Mouse (Mus musculus): ENCODE data around the gene Gm37240. TPM values are rescaled to one million over a fixed set of nuclear protein-coding genes. Genes with fewer than 3 reads are reported as not detected.

The Gm37240 gene
- polyA plus RNA-seq, 1 experiment from 2014 or later: 0.93 TPM

DNA sequence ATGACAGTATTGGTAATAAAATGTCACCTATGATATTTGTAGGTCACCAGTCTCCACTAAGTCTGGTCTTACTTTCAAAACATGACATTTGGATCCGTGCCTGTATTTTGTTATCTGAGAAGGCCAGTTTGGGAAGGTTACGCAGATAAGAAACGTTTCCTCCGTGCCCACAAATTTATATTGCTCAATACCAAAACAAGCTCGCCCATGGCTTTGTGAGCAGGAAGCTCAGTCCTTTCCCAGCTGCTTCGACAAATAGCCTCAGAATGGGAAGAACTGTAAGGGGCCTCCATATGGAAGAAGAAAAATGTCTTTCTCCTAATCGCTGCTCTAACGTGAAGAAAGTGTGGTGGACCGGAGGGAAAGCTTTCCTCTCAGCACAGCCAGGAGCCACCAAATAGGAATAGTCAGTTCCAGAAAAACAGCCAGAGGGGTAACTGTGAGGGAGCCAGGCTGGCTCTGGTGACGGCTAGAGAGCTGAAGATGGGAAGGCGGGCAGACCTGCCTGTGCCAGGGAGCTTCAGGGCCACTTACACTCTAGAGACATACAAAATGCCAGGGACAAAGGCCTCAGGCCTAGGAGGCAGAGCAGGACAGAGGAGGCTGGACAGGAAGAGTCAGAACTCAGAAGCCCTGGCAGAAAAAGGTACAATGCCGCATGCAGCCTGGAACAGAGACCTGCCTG is 1431.4 kb downstream of the Gm37240 start:
- Histone ChIP-seq H3K4me2 (ENCODE audit: low read length) (no peak overlapping the region), H3K9ac (ENCODE audit: low read depth, low read length) (no peak overlapping the region), H3K4me1 (ENCODE audit: control insufficient read depth, insufficient read depth, low read depth, low read length) (peaks cover 3% of the 10 kb centered on the region; the same call in 1 of the 2 replicates), H3K4me3 (ENCODE audit: low read length) (no peak overlapping the region), H3K36me3 (ENCODE audit: control insufficient read depth, insufficient read depth, low read length) (peaks cover 2% of the 10 kb centered on the region; the same call in 1 of the 2 replicates), H3K9me3 (ENCODE audit: control insufficient read depth, low read length) (no peaks in the 10 kb centered on the region), H3K27ac (ENCODE audit: low read depth, low read length) (no peak overlapping the region), H3K27me3 (replicated peaks; ENCODE audit: control insufficient read depth, insufficient read depth, low read length) (no peaks in the 10 kb centered on the region)
- ATAC-seq: no peak
- 76% methylated on average over 12 of the region's 12 CpGs for WGBS

GRCm38 (mm10) chr3:84450651-84451050 is 1436.7 kb downstream of the Gm37240 start:
- Histone ChIP-seq H3K9ac (ENCODE audit: low read depth, low read length) (no peak overlapping the region), H3K4me1 (ENCODE audit: control insufficient read depth, insufficient read depth, low read depth, low read length) (no peaks in the 10 kb centered on the region), H3K27ac (ENCODE audit: low read depth, low read length) (no peak overlapping the region), H3K36me3 (ENCODE audit: control insufficient read depth, insufficient read depth, low read length) (peaks cover 5% of the 10 kb centered on the region), H3K4me2 (ENCODE audit: low read length) (no peak overlapping the region), H3K4me3 (ENCODE audit: low read length) (no peak overlapping the region), H3K27me3 (replicated peaks; ENCODE audit: control insufficient read depth, insufficient read depth, low read length) (no peaks in the 10 kb centered on the region), H3K9me3 (ENCODE audit: control insufficient read depth, low read length) (no peaks in the 10 kb centered on the region)
- WGBS: 58% methylated on average over 3 of the region's 3 CpGs
- no peak for ATAC-seq

DNA sequence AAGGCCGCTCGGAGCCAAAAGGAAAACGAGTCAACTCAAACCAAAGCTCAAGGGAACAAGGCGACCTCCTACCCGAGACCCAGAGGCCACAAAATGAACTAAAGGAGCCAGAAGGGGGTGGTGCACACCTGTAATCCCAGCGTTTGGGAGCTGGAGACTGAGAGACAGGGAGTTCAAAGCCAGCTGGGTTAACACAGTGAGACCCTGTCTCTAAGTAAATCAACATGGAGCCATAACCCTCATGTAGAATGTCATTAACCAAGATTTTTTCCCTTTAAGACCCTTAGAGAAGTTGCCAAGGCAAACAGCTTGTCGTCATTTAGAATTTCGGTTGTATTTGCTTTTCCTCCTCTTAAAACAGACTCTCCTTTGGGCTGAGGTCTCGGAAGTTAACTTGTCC is 1438.3 kb downstream of the Gm37240 start:
- Histone ChIP-seq H3K9me3 (ENCODE audit: control insufficient read depth, low read length) (no peaks in the 10 kb centered on the region), H3K27ac (ENCODE audit: low read depth, low read length) (no peak overlapping the region), H3K4me1 (ENCODE audit: control insufficient read depth, insufficient read depth, low read depth, low read length) (no peaks in the 10 kb centered on the region), H3K27me3 (replicated peaks; ENCODE audit: control insufficient read depth, insufficient read depth, low read length) (no peaks in the 10 kb centered on the region), H3K4me3 (ENCODE audit: low read length) (no peak overlapping the region), H3K4me2 (ENCODE audit: low read length) (no peak overlapping the region), H3K9ac (ENCODE audit: low read depth, low read length) (no peak overlapping the region), H3K36me3 (ENCODE audit: control insufficient read depth, insufficient read depth, low read length) (peaks cover 13% of the 10 kb centered on the region)
- 87% methylated on average over 9 of the region's 9 CpGs for WGBS
- ATAC-seq: no peak

DNA sequence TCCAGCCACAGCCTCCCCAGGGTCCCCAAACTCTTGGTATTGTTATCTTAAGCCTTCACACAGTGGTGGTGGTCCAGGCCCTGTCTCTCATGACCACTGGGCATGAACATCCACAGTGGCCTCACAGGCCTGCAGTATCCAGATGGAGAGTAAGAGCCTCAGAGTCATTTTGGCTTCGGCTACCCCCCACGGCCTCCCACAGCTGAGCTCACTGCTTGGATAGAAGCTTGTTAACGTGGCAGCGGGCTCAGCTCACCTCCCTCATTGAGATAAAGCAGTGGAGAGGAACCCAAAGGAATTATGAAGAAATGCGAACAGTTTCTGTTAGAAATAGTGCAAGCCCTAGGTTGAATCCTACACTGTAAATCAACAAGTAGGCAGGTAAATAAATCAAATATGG is 1439.5 kb downstream of the Gm37240 start:
- no peaks in the 10 kb centered on the region for H3K4me1 ChIP-seq (ENCODE audit: control insufficient read depth, insufficient read depth, low read depth, low read length)
- no peak overlapping the region for H3K27ac ChIP-seq (ENCODE audit: low read depth, low read length)
- ATAC-seq: no peak
- peaks cover 13% of the 10 kb centered on the region for H3K36me3 ChIP-seq (ENCODE audit: control insufficient read depth, insufficient read depth, low read length)
- no peak overlapping the region for H3K9ac ChIP-seq (ENCODE audit: low read depth, low read length)
- 68% methylated on average over 5 of the region's 5 CpGs for WGBS
- H3K4me3 ChIP-seq (ENCODE audit: low read length): no peak overlapping the region
- no peaks in the 10 kb centered on the region for H3K9me3 ChIP-seq (ENCODE audit: control insufficient read depth, low read length)
- no peak overlapping the region for H3K4me2 ChIP-seq (ENCODE audit: low read length)
- H3K27me3 ChIP-seq (replicated peaks; ENCODE audit: control insufficient read depth, insufficient read depth, low read length): no peaks in the 10 kb centered on the region

MicroRNAs encoded within 50 kb of the gene (microRNA counts, 519-probe panel; counts per million panel counts)
- microRNA mmu-miR-466k: 1,913 counts per million, percentile 24 among the panel's probes with 10 or more counts

Small RNA genes lying within 50 kb of the gene (microRNA-seq; reads per million reads assigned to microRNA genes)
- not detected for gene Mir466k

Other genes with a start within 250 kb of the Gm37240 start
- 0.57 and 0.63 TPM in 2 replicates for gene Fam160a1, start 70.2 kb downstream of the Gm37240 start, polyA plus RNA-seq (2015; fragmentation: Nextera tagmentation; extraction: Ambion mirVana)
- gene Glt28d2, start within 50 bp of the Gm37240 start, polyA plus RNA-seq (2015; fragmentation: Nextera tagmentation; extraction: Ambion mirVana): 0.15 and 0.42 TPM in 2 replicates
- 14.0 and 15.5 TPM in 2 replicates for gene Sh3d19, start 83.6 kb upstream of the Gm37240 start, polyA plus RNA-seq (2015; fragmentation: Nextera tagmentation; extraction: Ambion mirVana)
- not detected in 2 replicates for gene Prss48, start 115.0 kb upstream of the Gm37240 start, polyA plus RNA-seq (2015; fragmentation: Nextera tagmentation; extraction: Ambion mirVana)

All from hindbrain, embryonic 16.5 days (tissue).